Mouse (Mus musculus) limb, embryonic 15.5 days (tissue): ENCODE measurements at regions not wholly inside any gene's neighbourhood (a gene's known extent, or its start where the extent isn't known, plus 50 kb on each side); places are given as distances from the start of the nearest gene placed in this dataset.

Experiments
- ATAC-seq: fragments of 200-750 bp; cut with Nextera tagmentation; 2 replicates; pipeline ENCODE4 v1.8.0; 2017; ENCODE audit warnings: low read depth, moderate TSS enrichment; ENCODE audit not compliant: insufficient number of reproducible peaks, low FRiP score, low TSS enrichment
- H3K27ac ChIP-seq: fragments of 300-500 bp; sonication (generic); 2 replicates; pipeline ENCODE4 v1.5.1; 2015; ENCODE audit warnings: moderate library complexity, mild to moderate bottlenecking, inconsistent platforms
- H3K27me3 ChIP-seq: fragments of 300-500 bp; sonication (generic); 2 replicates; pipeline ENCODE4 v1.6.1; 2015; ENCODE audit warnings: inconsistent platforms
- H3K36me3 ChIP-seq: fragments of 300-500 bp; sonication (generic); 2 replicates; pipeline ENCODE4 v1.6.1; 2015; ENCODE audit warnings: inconsistent platforms
- H3K4me1 ChIP-seq: fragments of 300-500 bp; sonication (generic); 2 replicates; pipeline ENCODE4 v1.6.1; 2015; ENCODE audit warnings: inconsistent platforms
- H3K4me2 ChIP-seq: fragments of 300-500 bp; sonication (generic); 2 replicates; pipeline ENCODE4 v1.6.1; 2015; ENCODE audit warnings: mild to moderate bottlenecking, inconsistent platforms
- H3K4me3 ChIP-seq: fragments of 300-500 bp; sonication (generic); 2 replicates; pipeline ENCODE4 v1.5.1; 2015; ENCODE audit warnings: mild to moderate bottlenecking, inconsistent platforms
- H3K9ac ChIP-seq: fragments of 300-500 bp; sonication (generic); 2 replicates; pipeline ENCODE4 v1.6.1; 2015; ENCODE audit warnings: inconsistent platforms
- H3K9me3 ChIP-seq: fragments of 300-500 bp; sonication (generic); 2 replicates; pipeline ENCODE4 v1.6.1; 2016; ENCODE audit warnings: inconsistent platforms
- WGBS: fragments of 180-500 bp; shearing (Covaris S2); methylation state at CpG from one replicate; pipeline ENCODE4 v1.1.7; 2015; 5-methylcytosine and 5-hydroxymethylcytosine counted together

- Histone ChIP-seq H3K9ac (no peak overlapping the region), H3K9me3 (no peaks in the 10 kb centered on the region), H3K4me3 (no peak overlapping the region), H3K27ac (no peak overlapping the region), H3K4me1 (peaks cover 4% of the 10 kb centered on the region; the same call in 1 of the 2 replicates), H3K27me3 (no peaks in the 10 kb centered on the region; the same call in 1 of the 2 replicates), H3K36me3 (no peaks in the 10 kb centered on the region), H3K4me2 (no peak overlapping the region)
- ATAC-seq, result no peak
- WGBS, result 22% methylated on average over 5 of the region's 5 CpGs
Observed at GRCm38 (mm10) chr9:47228736-47229135, 230.2 kb downstream of the Gm4791 start.

GRCm38 (mm10) chr9:47229296-47229695 is 230.8 kb downstream of the Gm4791 start:
- Histone ChIP-seq H3K9ac (no peak overlapping the region), H3K36me3 (no peaks in the 10 kb centered on the region), H3K9me3 (no peaks in the 10 kb centered on the region), H3K4me3 (no peak overlapping the region), H3K4me1 (peaks cover 4% of the 10 kb centered on the region; the same call in 1 of the 2 replicates), H3K27ac (no peak overlapping the region), H3K4me2 (no peak overlapping the region), H3K27me3 (no peaks in the 10 kb centered on the region; the same call in 1 of the 2 replicates)
- 41% methylated on average over 6 of the region's 6 CpGs for WGBS
- no peak for ATAC-seq

- Histone ChIP-seq H3K4me3 (no peak overlapping the region), H3K9ac (no peak overlapping the region), H3K4me2 (no peak overlapping the region), H3K9me3 (no peaks in the 10 kb centered on the region), H3K36me3 (no peaks in the 10 kb centered on the region), H3K4me1 (no peaks in the 10 kb centered on the region), H3K27me3 (no peaks in the 10 kb centered on the region), H3K27ac (no peak overlapping the region)
- no peak for ATAC-seq
- WGBS, result 90% methylated on average over 8 of the region's 8 CpGs
Observed at GRCm38 (mm10) chr9:47240950-47241349, 242.4 kb downstream of the Gm4791 start.

GRCm38 (mm10) chr9:47242051-47242450 is 243.5 kb downstream of the Gm4791 start:
- 72% methylated on average over 6 of the region's 6 CpGs for whole genome bisulfite sequencing

GRCm38 (mm10) chr9:47242526-47242925 is 244.0 kb downstream of the Gm4791 start:
- Histone ChIP-seq H3K9me3 (no peaks in the 10 kb centered on the region; the same call in 1 of the 2 replicates), H3K4me3 (no peak overlapping the region), H3K27me3 (no peaks in the 10 kb centered on the region), H3K36me3 (no peaks in the 10 kb centered on the region), H3K4me2 (no peak overlapping the region), H3K27ac (no peak overlapping the region), H3K4me1 (no peaks in the 10 kb centered on the region), H3K9ac (no peak overlapping the region)
- WGBS, result 81% methylated on average over 8 of the region's 8 CpGs
- ATAC-seq, result no peak

More at GRCm38 (mm10) chr9:47242051-47242450, 243.5 kb downstream of the Gm4791 start:
- Histone ChIP-seq H3K4me2 (no peak overlapping the region), H3K9me3 (no peaks in the 10 kb centered on the region; the same call in 1 of the 2 replicates), H3K27me3 (no peaks in the 10 kb centered on the region), H3K4me1 (no peaks in the 10 kb centered on the region), H3K36me3 (no peaks in the 10 kb centered on the region), H3K9ac (no peak overlapping the region), H3K27ac (no peak overlapping the region), H3K4me3 (no peak overlapping the region)
- ATAC-seq, result no peak

- no peak for ATAC-seq
- Histone ChIP-seq H3K36me3 (no peaks in the 10 kb centered on the region), H3K4me3 (no peak overlapping the region), H3K9me3 (no peaks in the 10 kb centered on the region; the same call in 1 of the 2 replicates), H3K27me3 (no peaks in the 10 kb centered on the region), H3K27ac (no peak overlapping the region), H3K9ac (no peak overlapping the region), H3K4me1 (0 out of 2 replicates have a peak, but pooled peaks cover 2% of the 10 kb centered on the region), H3K4me2 (no peak overlapping the region)
- WGBS, result 60% methylated on average over 3 of the region's 3 CpGs
Observed at GRCm38 (mm10) chr9:47249029-47249428, 250.5 kb downstream of the Gm4791 start.

- no peaks in the 10 kb centered on the region; the same call in 1 of the 2 replicates for H3K9me3 ChIP-seq
- H3K36me3 ChIP-seq, result no peaks in the 10 kb centered on the region
- H3K4me1 ChIP-seq, result 0 out of 2 replicates have a peak, but pooled peaks cover 2% of the 10 kb centered on the region
- H3K27ac ChIP-seq, result no peak overlapping the region
- WGBS, result 90% methylated on average over 2 of the region's 2 CpGs
- no peak overlapping the region for H3K9ac ChIP-seq
- H3K4me2 ChIP-seq, result no peak overlapping the region
- no peaks in the 10 kb centered on the region for H3K27me3 ChIP-seq
- ATAC-seq, result no peak
- no peak overlapping the region for H3K4me3 ChIP-seq
Observed at GRCm38 (mm10) chr9:47251160-47251559, 252.6 kb downstream of the Gm4791 start.

GRCm38 (mm10) chr9:47253836-47254657 is 255.5 kb downstream of the Gm4791 start:
- no peak overlapping the region for H3K4me2 ChIP-seq
- H3K27me3 ChIP-seq, result no peaks in the 10 kb centered on the region
- no peak overlapping the region for H3K4me3 ChIP-seq
- ATAC-seq, result no peak
- H3K4me1 ChIP-seq, result 0 out of 2 replicates have a peak, but pooled peaks cover 2% of the 10 kb centered on the region
- no peak overlapping the region for H3K9ac ChIP-seq
- WGBS, result 30% methylated on average over 13 of the region's 13 CpGs
- H3K27ac ChIP-seq, result no peak overlapping the region
- H3K36me3 ChIP-seq, result no peaks in the 10 kb centered on the region
- no peaks in the 10 kb centered on the region for H3K9me3 ChIP-seq

- Histone ChIP-seq H3K36me3 (no peaks in the 10 kb centered on the region), H3K4me1 (peaks cover 9% of the 10 kb centered on the region), H3K9me3 (no peaks in the 10 kb centered on the region), H3K27me3 (no peaks in the 10 kb centered on the region), H3K27ac (peak overlapping the region; percentile 44), H3K9ac (no peak overlapping the region), H3K4me2 (no peak overlapping the region), H3K4me3 (no peak overlapping the region)
- ATAC-seq, result 0 out of 2 replicates have a peak, but pooled peaks have one; percentile 48
- WGBS, result 35% methylated on average over 9 of the region's 9 CpGs
Observed at GRCm38 (mm10) chr9:47265946-47266490, 264.0 kb upstream of the Cadm1 start.

GRCm38 (mm10) chr9:47276303-47277005 is 253.5 kb upstream of the Cadm1 start:
- 0 out of 2 replicates have a peak, but pooled peaks have one; percentile 35 for ATAC-seq

GRCm38 (mm10) chr9:47279410-47279809 is 250.6 kb upstream of the Cadm1 start:
- Histone ChIP-seq H3K9ac (no peak overlapping the region), H3K27me3 (0 out of 2 replicates have a peak, but pooled peaks cover 4% of the 10 kb centered on the region), H3K4me1 (peaks cover 15% of the 10 kb centered on the region), H3K9me3 (no peaks in the 10 kb centered on the region), H3K4me3 (no peak overlapping the region), H3K27ac (no peak overlapping the region), H3K4me2 (no peak overlapping the region), H3K36me3 (no peaks in the 10 kb centered on the region)
- WGBS, result 60% methylated on average over 6 of the region's 6 CpGs
- ATAC-seq, result no peak

More at GRCm38 (mm10) chr9:47276303-47277005, 253.5 kb upstream of the Cadm1 start:
- no peaks in the 10 kb centered on the region for H3K9me3 ChIP-seq
- H3K36me3 ChIP-seq, result no peaks in the 10 kb centered on the region
- 42% methylated on average over 12 of the region's 12 CpGs for WGBS
- H3K27ac ChIP-seq, result no peak overlapping the region
- no peaks in the 10 kb centered on the region for H3K27me3 ChIP-seq
- no peak overlapping the region for H3K9ac ChIP-seq
- no peak overlapping the region for H3K4me3 ChIP-seq
- H3K4me1 ChIP-seq, result peaks cover 15% of the 10 kb centered on the region
- no peak overlapping the region for H3K4me2 ChIP-seq
